Mouse (Mus musculus): ENCODE measurements around the gene Fgl2. TPM values are rescaled to one million over a fixed set of nuclear protein-coding genes. Genes with fewer than 3 reads are reported as not detected.

Gene Fgl2
- polyA plus RNA-seq, 1 experiment from 2014 or later, result 6.2 TPM

DNA sequence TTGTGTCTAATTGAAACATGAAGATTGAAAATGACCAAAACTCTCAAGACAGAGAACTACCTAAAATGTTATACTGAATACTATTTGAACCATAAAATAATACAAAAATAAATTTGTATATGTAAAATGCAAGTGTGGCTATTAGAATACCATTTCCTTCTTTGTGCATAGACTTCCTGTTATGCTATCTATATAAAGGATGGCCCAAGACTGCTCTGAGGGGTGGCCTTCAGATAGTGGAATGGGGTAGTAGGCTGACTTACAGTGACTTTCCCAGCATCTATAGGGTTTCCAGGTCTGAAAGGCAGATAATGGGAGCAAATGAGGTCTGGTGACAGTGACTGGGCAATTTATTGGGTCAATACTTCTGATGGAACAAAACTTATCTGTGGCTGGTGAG lies 14.9 kb downstream of the Fgl2 start:
- no peak for ATAC-seq (ENCODE audit: insufficient number of reproducible peaks, insufficient read depth, low FRiP score, low read depth)
- Histone ChIP-seq H3K9me3 (ENCODE audit: control insufficient read depth, low read depth, low read length) (no peaks in the 10 kb centered on the region), H3K27ac (ENCODE audit: low read length) (no peak overlapping the region), H3K36me3 (ENCODE audit: control insufficient read depth, insufficient read depth, low read length) (no peaks in the 10 kb centered on the region), H3K4me3 (ENCODE audit: low read depth, low read length) (no peak overlapping the region), H3K27me3 (ENCODE audit: control insufficient read depth, insufficient read depth, low read length) (no peaks in the 10 kb centered on the region), H3K4me2 (replicated peaks; ENCODE audit: low read depth, low read length) (no peak overlapping the region), H3K9ac (replicated peaks; ENCODE audit: low read depth, low read length) (no peak overlapping the region), H3K4me1 (ENCODE audit: control insufficient read depth, insufficient read depth, low read length) (peaks cover 14% of the 10 kb centered on the region; the same call in 1 of the 2 replicates)

DNA sequence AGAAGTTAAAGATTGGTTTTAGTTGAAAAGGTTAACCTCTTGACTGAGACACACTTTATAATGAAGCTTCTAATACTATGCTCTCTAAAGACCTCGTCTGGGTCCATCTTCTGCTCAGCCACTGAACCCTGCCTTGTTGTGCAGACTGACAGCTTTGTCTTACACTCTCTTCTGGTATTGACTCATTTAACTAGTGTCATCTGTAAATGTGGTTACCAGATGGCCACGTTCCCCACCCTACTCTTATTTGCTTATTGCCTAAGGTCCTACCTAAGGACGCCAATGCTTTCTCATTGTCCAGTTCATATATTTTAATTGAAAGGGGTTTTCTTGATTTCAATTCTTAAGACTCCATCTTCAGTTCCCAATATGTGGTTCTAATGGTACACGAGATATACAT lies 16.4 kb downstream of the Fgl2 start:
- H3K36me3 ChIP-seq (ENCODE audit: control insufficient read depth, insufficient read depth, low read length), result no peaks in the 10 kb centered on the region
- no peak overlapping the region for H3K9ac ChIP-seq (replicated peaks; ENCODE audit: low read depth, low read length)
- no peaks in the 10 kb centered on the region for H3K27me3 ChIP-seq (ENCODE audit: control insufficient read depth, insufficient read depth, low read length)
- H3K4me1 ChIP-seq (ENCODE audit: control insufficient read depth, insufficient read depth, low read length), result peaks cover 3% of the 10 kb centered on the region; the same call in 1 of the 2 replicates
- no peak overlapping the region for H3K4me3 ChIP-seq (ENCODE audit: low read depth, low read length)
- WGBS, result 79% methylated on average over 4 of the region's 4 CpGs
- H3K9me3 ChIP-seq (ENCODE audit: control insufficient read depth, low read depth, low read length), result no peaks in the 10 kb centered on the region
- no peak overlapping the region for H3K27ac ChIP-seq (ENCODE audit: low read length)
- no peak for ATAC-seq (ENCODE audit: insufficient number of reproducible peaks, insufficient read depth, low FRiP score, low read depth)
- no peak overlapping the region for H3K4me2 ChIP-seq (replicated peaks; ENCODE audit: low read depth, low read length)

DNA sequence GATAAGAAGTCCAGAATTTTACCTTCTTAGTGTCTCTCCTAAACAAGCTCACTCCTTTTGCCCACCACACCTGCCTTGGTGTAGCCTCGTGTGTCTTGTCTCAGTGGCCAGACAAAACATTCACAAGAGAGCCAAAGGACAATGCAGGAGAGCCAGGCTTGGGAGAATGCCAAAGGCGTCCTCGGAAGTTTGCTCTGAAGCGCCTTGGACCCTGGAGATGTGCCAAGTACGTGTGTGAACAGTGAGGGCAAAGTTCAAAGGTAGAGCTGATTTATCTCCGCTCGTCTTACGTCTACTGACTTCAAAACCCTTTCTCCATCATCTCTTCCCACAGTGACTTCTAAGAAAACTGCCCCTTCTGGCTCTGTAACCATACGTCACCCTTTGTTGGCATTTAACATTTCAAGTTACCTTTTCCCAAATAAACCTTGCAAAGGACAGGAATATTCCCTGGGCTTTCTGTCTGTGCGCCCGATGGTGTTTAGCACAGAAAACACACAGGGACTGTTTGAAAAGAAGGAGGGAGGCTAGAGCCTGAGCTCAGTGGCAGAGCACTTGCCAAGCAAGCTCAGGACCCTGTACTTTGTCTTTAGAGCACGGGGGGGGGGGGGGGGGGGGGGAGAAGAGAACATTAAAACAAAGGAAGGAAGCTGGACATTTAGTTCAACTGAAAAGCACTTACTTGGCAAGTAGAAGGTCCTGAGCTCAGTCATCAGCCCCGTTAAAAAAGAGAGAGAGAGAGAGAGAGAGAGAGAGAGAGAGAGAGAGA lies 19.4 kb downstream of the Fgl2 start:
- Histone ChIP-seq H3K4me2 (replicated peaks; ENCODE audit: low read depth, low read length) (no peak overlapping the region), H3K27me3 (ENCODE audit: control insufficient read depth, insufficient read depth, low read length) (no peaks in the 10 kb centered on the region), H3K4me1 (ENCODE audit: control insufficient read depth, insufficient read depth, low read length) (peaks cover 3% of the 10 kb centered on the region; the same call in 1 of the 2 replicates), H3K4me3 (ENCODE audit: low read depth, low read length) (no peak overlapping the region), H3K36me3 (ENCODE audit: control insufficient read depth, insufficient read depth, low read length) (no peaks in the 10 kb centered on the region), H3K27ac (ENCODE audit: low read length) (no peak overlapping the region), H3K9me3 (ENCODE audit: control insufficient read depth, low read depth, low read length) (no peaks in the 10 kb centered on the region), H3K9ac (replicated peaks; ENCODE audit: low read depth, low read length) (no peak overlapping the region)
- ATAC-seq (ENCODE audit: insufficient number of reproducible peaks, insufficient read depth, low FRiP score, low read depth), result 0 out of 2 replicates have a peak, but pooled peaks have one; percentile 42
- 15% methylated on average over 13 of the region's 13 CpGs for WGBS

DNA sequence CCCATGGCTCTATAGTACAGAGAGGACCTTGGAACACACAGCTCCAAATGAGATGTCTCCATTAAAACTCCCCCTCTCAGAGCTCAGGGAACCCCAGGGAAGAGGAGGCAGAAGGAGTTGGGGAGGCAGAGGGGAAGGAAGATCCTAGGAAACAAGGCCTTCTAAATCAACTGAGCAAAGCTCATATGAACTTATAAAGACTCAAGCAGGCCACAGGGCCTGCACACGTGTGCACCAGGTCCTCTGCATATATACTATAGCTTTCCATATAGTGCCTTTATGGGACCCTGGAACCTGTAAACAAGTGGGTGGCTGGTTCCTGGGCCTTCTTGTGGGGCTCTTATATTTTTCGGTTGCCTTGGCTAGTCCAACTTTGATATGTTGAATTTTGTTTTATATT lies 22.1 kb downstream of the Fgl2 start:
- 86% methylated on average over 2 of the region's 2 CpGs for WGBS
- H3K9ac ChIP-seq (replicated peaks; ENCODE audit: low read depth, low read length), result no peak overlapping the region
- H3K4me1 ChIP-seq (ENCODE audit: control insufficient read depth, insufficient read depth, low read length), result peaks cover 3% of the 10 kb centered on the region; the same call in 1 of the 2 replicates
- H3K4me3 ChIP-seq (ENCODE audit: low read depth, low read length), result no peak overlapping the region
- no peaks in the 10 kb centered on the region for H3K36me3 ChIP-seq (ENCODE audit: control insufficient read depth, insufficient read depth, low read length)
- no peak overlapping the region for H3K27ac ChIP-seq (ENCODE audit: low read length)
- H3K27me3 ChIP-seq (ENCODE audit: control insufficient read depth, insufficient read depth, low read length), result no peaks in the 10 kb centered on the region
- H3K4me2 ChIP-seq (replicated peaks; ENCODE audit: low read depth, low read length), result no peak overlapping the region
- no peak for ATAC-seq (ENCODE audit: insufficient number of reproducible peaks, insufficient read depth, low FRiP score, low read depth)
- no peaks in the 10 kb centered on the region for H3K9me3 ChIP-seq (ENCODE audit: control insufficient read depth, low read depth, low read length)

DNA sequence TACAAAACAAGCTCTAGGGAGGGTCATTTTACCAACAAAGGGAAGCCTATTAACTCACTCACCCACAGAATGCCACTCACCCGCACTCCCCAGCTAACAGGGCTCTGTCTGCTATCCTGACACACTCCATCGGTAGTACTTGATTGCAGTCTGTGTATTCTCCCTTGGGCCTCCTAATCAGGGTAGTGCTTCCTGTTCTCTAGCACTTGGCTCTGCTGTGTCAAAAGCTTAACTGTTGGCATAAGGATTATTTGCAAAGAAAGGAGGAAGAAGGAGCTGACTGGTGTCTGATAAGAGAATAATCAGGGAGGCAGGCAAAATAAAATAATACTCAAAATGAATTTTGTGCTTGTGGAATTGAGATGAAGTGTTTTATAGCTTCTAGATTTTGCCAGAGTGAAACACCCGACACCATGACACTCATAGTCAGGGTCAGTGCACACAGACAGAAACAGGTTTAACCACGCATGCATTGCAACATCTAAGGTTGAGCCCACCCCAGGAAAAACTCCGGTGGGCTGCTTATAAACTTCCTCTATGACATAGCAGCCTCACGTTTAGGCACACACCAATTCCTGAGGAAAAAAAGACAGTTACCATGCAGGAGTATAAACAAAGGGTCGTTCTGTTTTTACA lies 22.9 kb downstream of the Fgl2 start:
- H3K4me2 ChIP-seq (replicated peaks; ENCODE audit: low read depth, low read length), result no peak overlapping the region
- no peaks in the 10 kb centered on the region for H3K27me3 ChIP-seq (ENCODE audit: control insufficient read depth, insufficient read depth, low read length)
- peaks cover 3% of the 10 kb centered on the region; the same call in 1 of the 2 replicates for H3K4me1 ChIP-seq (ENCODE audit: control insufficient read depth, insufficient read depth, low read length)
- 33% methylated on average over 7 of the region's 7 CpGs for WGBS
- ATAC-seq (ENCODE audit: insufficient number of reproducible peaks, insufficient read depth, low FRiP score, low read depth), result no peak
- no peaks in the 10 kb centered on the region for H3K36me3 ChIP-seq (ENCODE audit: control insufficient read depth, insufficient read depth, low read length)
- H3K9ac ChIP-seq (replicated peaks; ENCODE audit: low read depth, low read length), result no peak overlapping the region
- H3K27ac ChIP-seq (ENCODE audit: low read length), result no peak overlapping the region
- no peaks in the 10 kb centered on the region for H3K9me3 ChIP-seq (ENCODE audit: control insufficient read depth, low read depth, low read length)
- no peak overlapping the region for H3K4me3 ChIP-seq (ENCODE audit: low read depth, low read length)

DNA sequence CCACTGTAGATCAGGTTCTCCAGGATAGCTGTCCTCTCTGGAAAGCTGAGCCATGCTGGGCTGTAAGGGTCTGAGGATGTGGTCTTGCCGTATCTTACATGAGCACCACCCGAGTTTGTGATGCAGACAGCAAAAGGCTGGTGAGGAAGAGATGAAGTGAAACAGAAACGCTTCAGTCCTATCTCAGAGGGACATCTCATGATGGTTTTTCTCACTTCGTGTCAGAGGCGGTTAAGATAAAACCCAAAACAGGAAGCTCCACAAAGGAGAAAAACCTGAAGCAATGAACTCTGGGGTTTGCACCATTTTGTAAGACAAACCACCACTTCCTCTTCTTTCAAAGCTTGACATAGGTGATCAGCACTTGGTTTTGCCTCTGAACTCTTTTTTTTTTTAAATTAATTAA lies 38.8 kb downstream of the Fgl2 start:
- Histone ChIP-seq H3K9ac (replicated peaks; ENCODE audit: low read depth, low read length) (no peak overlapping the region), H3K4me3 (ENCODE audit: low read depth, low read length) (no peak overlapping the region), H3K36me3 (ENCODE audit: control insufficient read depth, insufficient read depth, low read length) (no peaks in the 10 kb centered on the region), H3K27me3 (ENCODE audit: control insufficient read depth, insufficient read depth, low read length) (no peaks in the 10 kb centered on the region), H3K27ac (ENCODE audit: low read length) (no peak overlapping the region), H3K4me1 (ENCODE audit: control insufficient read depth, insufficient read depth, low read length) (no peaks in the 10 kb centered on the region), H3K9me3 (ENCODE audit: control insufficient read depth, low read depth, low read length) (no peaks in the 10 kb centered on the region), H3K4me2 (replicated peaks; ENCODE audit: low read depth, low read length) (no peak overlapping the region)
- WGBS, result 84% methylated on average over 5 of the region's 5 CpGs
- ATAC-seq (ENCODE audit: insufficient number of reproducible peaks, insufficient read depth, low FRiP score, low read depth), result no peak

DNA sequence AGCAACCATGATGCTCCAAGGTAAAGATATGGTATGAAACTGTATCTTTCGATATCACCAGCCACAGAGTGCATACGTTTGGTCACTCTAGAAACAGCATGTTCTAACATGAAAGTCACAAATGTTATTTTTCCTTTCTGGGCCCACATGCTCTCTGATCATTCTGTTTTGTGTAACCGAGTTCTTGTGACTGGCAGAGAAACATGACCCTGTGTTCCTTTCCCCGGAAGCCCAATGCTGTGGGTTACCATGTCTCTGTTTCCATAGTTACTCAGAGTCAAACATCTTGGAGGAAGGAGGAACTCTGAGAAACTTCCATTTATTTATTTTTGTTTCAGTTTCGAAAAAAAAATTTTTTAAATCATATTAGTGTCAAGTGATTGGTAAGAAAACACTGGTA lies 39.6 kb downstream of the Fgl2 start:
- Histone ChIP-seq H3K27me3 (ENCODE audit: control insufficient read depth, insufficient read depth, low read length) (no peaks in the 10 kb centered on the region), H3K4me1 (ENCODE audit: control insufficient read depth, insufficient read depth, low read length) (no peaks in the 10 kb centered on the region), H3K4me3 (ENCODE audit: low read depth, low read length) (no peak overlapping the region), H3K9me3 (ENCODE audit: control insufficient read depth, low read depth, low read length) (no peaks in the 10 kb centered on the region), H3K9ac (replicated peaks; ENCODE audit: low read depth, low read length) (no peak overlapping the region), H3K4me2 (replicated peaks; ENCODE audit: low read depth, low read length) (no peak overlapping the region), H3K27ac (ENCODE audit: low read length) (no peak overlapping the region), H3K36me3 (ENCODE audit: control insufficient read depth, insufficient read depth, low read length) (no peaks in the 10 kb centered on the region)
- ATAC-seq (ENCODE audit: insufficient number of reproducible peaks, insufficient read depth, low FRiP score, low read depth), result no peak
- WGBS, result 65% methylated on average over 5 of the region's 5 CpGs

DNA sequence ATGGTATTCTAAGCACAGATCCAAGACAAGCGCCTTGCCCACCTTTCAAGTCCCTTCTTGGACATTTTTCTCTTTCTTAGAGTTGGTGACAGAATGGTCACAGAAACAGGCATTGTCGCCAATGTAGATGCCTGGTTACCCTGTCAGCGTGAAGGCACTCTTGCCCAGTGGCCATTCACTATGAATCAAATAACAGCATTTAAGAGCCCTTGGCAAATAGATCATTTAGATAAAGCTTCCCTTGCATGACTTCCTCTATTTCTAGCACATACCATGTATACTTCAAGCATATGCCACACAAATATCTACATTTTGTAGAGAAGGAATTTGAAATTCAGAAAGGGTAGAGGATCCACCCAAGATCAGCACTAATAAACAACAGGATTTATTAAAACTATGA lies 40.9 kb downstream of the Fgl2 start:
- Histone ChIP-seq H3K9ac (replicated peaks; ENCODE audit: low read depth, low read length) (no peak overlapping the region), H3K4me2 (replicated peaks; ENCODE audit: low read depth, low read length) (no peak overlapping the region), H3K4me3 (ENCODE audit: low read depth, low read length) (no peak overlapping the region), H3K27ac (ENCODE audit: low read length) (no peak overlapping the region), H3K4me1 (ENCODE audit: control insufficient read depth, insufficient read depth, low read length) (no peaks in the 10 kb centered on the region), H3K36me3 (ENCODE audit: control insufficient read depth, insufficient read depth, low read length) (no peaks in the 10 kb centered on the region), H3K27me3 (ENCODE audit: control insufficient read depth, insufficient read depth, low read length) (no peaks in the 10 kb centered on the region), H3K9me3 (ENCODE audit: control insufficient read depth, low read depth, low read length) (no peaks in the 10 kb centered on the region)
- WGBS, result 93% methylated on average over 3 of the region's 3 CpGs
- ATAC-seq (ENCODE audit: insufficient number of reproducible peaks, insufficient read depth, low FRiP score, low read depth), result no peak
